Mouse (Mus musculus) liver, embryonic 13.5 days (tissue): ENCODE data around the gene Zfp978. TPM values are rescaled to one million over a fixed set of nuclear protein-coding genes. Genes with fewer than 3 reads are reported as not detected.
"Not testable (repeated sequence)": the region's sequence is repeated elsewhere in the genome, so short reads cannot be mapped to it uniquely, and the experiment has no call there.

ENCODE experiments used
- ATAC-seq: fragments of 200-750 bp; cut with Nextera tagmentation; 2 replicates; pipeline ENCODE4 v1.8.0; 2017; ENCODE audit warnings: low read depth, mild to moderate bottlenecking, moderate number of reproducible peaks, moderate library complexity
- DNase-seq: peaks from one replicate; pipeline ENCODE4 v3.0.0; 2022
- H3K27ac ChIP-seq: fragments of 300-500 bp; sonication (generic); 2 replicates; pipeline ENCODE4 v1.5.1; 2015; ENCODE audit warnings: moderate library complexity, mild to moderate bottlenecking, inconsistent platforms
- H3K27me3 ChIP-seq: fragments of 300-500 bp; sonication (generic); 2 replicates; pipeline ENCODE4 v1.6.1; 2015; ENCODE audit warnings: mild to moderate bottlenecking, inconsistent platforms
- H3K36me3 ChIP-seq: fragments of 300-500 bp; sonication (generic); 2 replicates; pipeline ENCODE4 v1.6.1; 2015; ENCODE audit warnings: mild to moderate bottlenecking, inconsistent platforms
- H3K4me1 ChIP-seq: fragments of 300-500 bp; sonication (generic); replicated peaks from 2 replicates; pipeline ENCODE4 v1.6.1; 2015; ENCODE audit warnings: inconsistent platforms
- H3K4me2 ChIP-seq: fragments of 300-500 bp; sonication (generic); 2 replicates; pipeline ENCODE4 v1.6.1; 2015; ENCODE audit warnings: inconsistent platforms, mild to moderate bottlenecking, moderate library complexity
- H3K4me3 ChIP-seq: fragments of 300-500 bp; sonication (generic); replicated peaks from 2 replicates; pipeline ENCODE4 v1.5.1; 2015; ENCODE audit warnings: mild to moderate bottlenecking, inconsistent platforms
- H3K9ac ChIP-seq: fragments of 300-500 bp; sonication (generic); 2 replicates; pipeline ENCODE4 v1.6.1; 2015; ENCODE audit warnings: mild to moderate bottlenecking, inconsistent platforms
- H3K9me3 ChIP-seq: fragments of 300-500 bp; sonication (generic); replicated peaks from 2 replicates; pipeline ENCODE4 v1.6.1; 2016; ENCODE audit warnings: inconsistent platforms
- WGBS: fragments of 180-500 bp; shearing (Covaris S2); methylation state at CpG from one replicate; pipeline ENCODE4 v1.1.7; 2015; ENCODE audit not compliant: insufficient replicate concordance; 5-methylcytosine and 5-hydroxymethylcytosine counted together
- polyA plus RNA-seq: library from polyadenylated mRNA; unstranded; fragments of >200 nt; fragmentation: Nextera tagmentation; extraction: Ambion mirVana; gene quantifications from 2 replicates; pipeline ENCODE4 v1.2.1, GENCODE M21; 2015

Gene Zfp978
- polyA plus RNA-seq: 0.16 and 0.38 TPM in 2 replicates

GRCm38 (mm10) chr4:147361003-147361402 lies at the start of gene Zfp978:
Zfp978 (plus strand) TSS chr4:147361303.
- not testable (repeated sequence) for H3K9me3 ChIP-seq, H3K4me1 ChIP-seq, H3K27ac ChIP-seq, ATAC-seq, H3K4me2 ChIP-seq, H3K27me3 ChIP-seq, DNase-seq, H3K9ac ChIP-seq, H3K4me3 ChIP-seq, H3K36me3 ChIP-seq
- no CpG with 5 or more reads among the region's 6 CpGs for WGBS

GRCm38 (mm10) chr4:147335036-147335690 lies 25.9 kb upstream of the Zfp978 start:
- ATAC-seq: 0 out of 2 replicates have a peak, but pooled peaks have one; percentile 53
- not testable (repeated sequence) for H3K36me3 ChIP-seq, H3K9ac ChIP-seq, H3K4me1 ChIP-seq, DNase-seq, H3K4me3 ChIP-seq, H3K4me2 ChIP-seq, H3K27ac ChIP-seq, H3K27me3 ChIP-seq
- 72% methylated on average over 2 of the region's 2 CpGs for WGBS
- peaks cover 38% of the 10 kb centered on the region for H3K9me3 ChIP-seq

DNA sequence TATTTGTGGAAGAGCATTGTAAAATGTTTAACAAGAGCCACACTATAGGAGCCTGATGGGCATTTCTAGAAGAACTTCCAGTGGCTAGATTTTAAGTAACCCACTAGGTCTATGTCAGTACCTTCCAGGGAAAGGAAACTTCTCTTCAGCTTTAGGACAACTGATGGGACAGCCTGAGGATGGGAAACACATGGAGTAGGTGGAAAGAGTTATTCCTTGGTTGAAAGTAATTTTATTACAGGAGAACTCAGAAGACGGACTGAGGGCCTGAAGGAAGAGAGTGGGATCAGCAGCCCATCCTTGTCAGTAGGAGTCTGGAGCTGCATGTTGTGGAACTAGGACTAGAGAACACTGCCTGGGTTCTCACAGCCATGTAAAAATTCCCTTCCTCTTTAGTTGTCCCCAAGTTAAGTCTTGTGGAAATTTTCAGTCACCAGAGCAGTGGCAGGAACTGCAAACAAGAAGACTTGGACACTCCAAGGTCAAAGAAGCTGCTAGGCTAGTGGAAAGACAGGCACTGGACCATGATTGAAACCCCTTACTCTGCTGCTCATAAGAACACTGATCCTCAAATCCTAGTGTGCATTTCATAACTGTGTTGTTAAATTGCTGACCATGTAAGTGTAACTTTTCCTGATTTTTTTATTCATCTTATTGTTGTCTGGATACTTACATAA lies 25.3 kb upstream of the Zfp978 start:
- WGBS: 10% methylated on average over 1 of the region's 1 CpGs
- H3K4me1 ChIP-seq, H3K27me3 ChIP-seq, DNase-seq, H3K9ac ChIP-seq, ATAC-seq, H3K27ac ChIP-seq, H3K4me3 ChIP-seq, H3K36me3 ChIP-seq, H3K4me2 ChIP-seq: not testable (repeated sequence)
- peaks cover 42% of the 10 kb centered on the region for H3K9me3 ChIP-seq

DNA sequence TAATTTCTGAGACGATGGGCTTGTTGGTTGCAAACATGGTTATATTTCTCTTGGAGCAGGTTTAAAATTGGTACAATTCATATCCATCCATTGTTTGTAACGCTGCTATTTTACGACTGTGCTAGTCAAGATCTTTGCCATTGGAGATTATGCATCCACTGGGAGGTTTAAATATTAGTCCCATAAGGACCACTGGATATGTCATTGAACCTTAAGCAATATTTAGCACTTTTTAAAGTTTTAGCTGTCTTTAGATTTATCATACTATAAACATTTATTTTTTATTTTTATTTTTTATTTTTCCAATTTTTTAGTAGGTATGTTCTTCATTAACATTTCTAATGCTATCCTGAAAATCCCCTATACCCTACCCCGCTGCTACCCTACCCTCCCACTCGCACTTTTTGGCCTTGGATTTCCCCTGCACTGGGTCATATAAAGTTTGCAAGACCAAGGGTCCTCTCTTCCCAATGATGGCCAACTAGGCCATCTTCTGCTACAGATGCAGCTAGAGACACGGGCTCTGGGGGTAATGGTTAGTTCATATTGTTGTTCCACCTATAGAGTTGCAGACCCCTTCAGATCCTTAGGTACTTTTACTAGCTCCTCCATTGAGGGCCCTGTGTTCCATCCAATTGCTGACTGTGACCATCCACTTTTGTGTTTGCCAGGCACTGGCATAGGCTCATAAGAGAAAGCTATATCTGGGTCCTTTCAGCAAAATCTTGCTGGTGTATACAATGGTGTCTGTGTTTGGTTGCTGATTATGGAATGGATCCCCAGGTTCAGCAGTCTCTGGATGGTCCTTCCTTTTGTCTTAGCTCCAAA lies 24.5 kb upstream of the Zfp978 start:
- H3K36me3 ChIP-seq, H3K4me3 ChIP-seq, H3K4me2 ChIP-seq, H3K9ac ChIP-seq, H3K27me3 ChIP-seq, H3K4me1 ChIP-seq, DNase-seq, H3K27ac ChIP-seq: not testable (repeated sequence)
- peaks cover 44% of the 10 kb centered on the region for H3K9me3 ChIP-seq
- 52% methylated on average over 6 of the region's 6 CpGs for WGBS
- 0 out of 2 replicates have a peak, but pooled peaks have one; percentile 54 for ATAC-seq

DNA sequence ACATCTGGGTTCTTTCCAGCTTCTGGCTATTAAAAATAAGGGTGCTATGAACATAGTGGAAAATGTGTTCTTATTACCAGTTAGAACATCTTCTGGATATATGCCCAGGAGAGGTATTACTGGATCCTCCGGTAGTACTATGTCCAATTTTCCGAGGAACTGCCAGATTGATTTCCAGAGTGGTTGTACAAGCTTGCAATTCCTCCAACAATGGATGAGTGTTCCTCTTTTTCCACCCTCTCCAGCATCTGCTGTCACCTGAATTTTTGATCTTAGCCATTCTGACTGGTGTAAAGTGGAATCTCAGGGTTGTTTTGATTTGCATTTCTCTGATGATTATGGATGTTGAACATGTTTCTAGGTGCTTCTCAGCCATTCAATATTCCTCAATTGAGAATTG lies 23.6 kb upstream of the Zfp978 start:
- H3K27ac ChIP-seq, DNase-seq, H3K36me3 ChIP-seq, H3K9ac ChIP-seq, H3K4me2 ChIP-seq, H3K27me3 ChIP-seq, H3K4me1 ChIP-seq, ATAC-seq, H3K4me3 ChIP-seq: not testable (repeated sequence)
- WGBS: 69% methylated on average over 2 of the region's 2 CpGs
- H3K9me3 ChIP-seq: peaks cover 45% of the 10 kb centered on the region

DNA sequence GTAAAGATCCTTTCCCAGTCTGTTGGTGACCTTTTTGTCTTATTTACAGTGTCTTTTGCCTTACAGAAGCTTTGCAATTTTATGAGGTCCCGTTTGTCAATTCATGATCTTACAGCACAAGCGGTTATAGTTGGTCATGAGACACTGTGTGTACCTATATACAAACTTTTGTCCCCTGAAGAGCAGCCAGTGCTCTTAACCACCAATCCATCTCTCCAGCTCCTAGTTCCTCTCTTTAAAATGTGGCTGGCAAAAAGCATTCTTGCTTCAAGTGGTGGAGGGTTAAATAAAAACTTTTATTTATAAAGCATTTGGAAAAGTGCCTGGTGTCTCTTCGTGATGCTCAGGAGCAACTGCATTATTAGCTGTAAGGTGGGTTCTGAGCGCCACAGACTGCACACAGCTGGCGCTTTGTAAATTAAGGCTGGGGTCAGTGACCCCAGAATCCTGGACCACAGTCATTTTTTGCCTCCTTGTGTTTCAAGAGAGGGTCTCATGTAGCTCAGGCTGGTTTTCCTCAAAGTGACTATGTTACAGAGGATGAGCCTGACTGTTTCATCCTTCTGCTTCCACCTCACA lies 23.0 kb upstream of the Zfp978 start:
- DNase-seq: no peak
- peak; percentile 49 for ATAC-seq
- no peak overlapping the region for H3K27ac ChIP-seq
- 50% methylated on average over 5 of the region's 5 CpGs for WGBS
- no peaks in the 10 kb centered on the region for H3K4me1 ChIP-seq
- H3K9ac ChIP-seq: no peak overlapping the region
- H3K9me3 ChIP-seq: peaks cover 51% of the 10 kb centered on the region
- no peak overlapping the region for H3K4me3 ChIP-seq
- H3K27me3 ChIP-seq: no peaks in the 10 kb centered on the region
- no peaks in the 10 kb centered on the region for H3K36me3 ChIP-seq
- H3K4me2 ChIP-seq: no peak overlapping the region

DNA sequence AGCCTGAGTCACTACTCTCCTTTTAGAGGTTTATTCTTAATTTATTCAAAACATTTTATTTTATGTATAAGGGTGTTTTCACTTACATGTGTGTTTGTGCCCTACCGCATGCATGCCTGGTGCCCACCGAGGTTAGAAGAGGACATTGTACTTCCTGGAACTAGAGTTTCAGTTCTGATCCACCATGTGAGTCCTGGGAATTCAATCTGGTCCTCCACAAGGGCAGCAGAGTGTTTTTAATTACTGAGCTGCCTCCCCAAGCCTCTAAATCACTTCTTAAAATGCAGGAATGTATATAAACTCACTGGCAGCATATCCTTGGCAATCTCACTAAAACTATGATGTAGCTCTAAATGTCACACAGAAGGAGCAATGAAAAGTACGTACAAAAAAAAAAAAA lies 22.4 kb upstream of the Zfp978 start:
- not testable (repeated sequence) for H3K4me3 ChIP-seq, H3K4me2 ChIP-seq, H3K4me1 ChIP-seq, H3K27me3 ChIP-seq, DNase-seq, H3K36me3 ChIP-seq, H3K27ac ChIP-seq, ATAC-seq, H3K9ac ChIP-seq
- WGBS: 60% methylated on average over 3 of the region's 3 CpGs
- peaks cover 56% of the 10 kb centered on the region for H3K9me3 ChIP-seq

DNA sequence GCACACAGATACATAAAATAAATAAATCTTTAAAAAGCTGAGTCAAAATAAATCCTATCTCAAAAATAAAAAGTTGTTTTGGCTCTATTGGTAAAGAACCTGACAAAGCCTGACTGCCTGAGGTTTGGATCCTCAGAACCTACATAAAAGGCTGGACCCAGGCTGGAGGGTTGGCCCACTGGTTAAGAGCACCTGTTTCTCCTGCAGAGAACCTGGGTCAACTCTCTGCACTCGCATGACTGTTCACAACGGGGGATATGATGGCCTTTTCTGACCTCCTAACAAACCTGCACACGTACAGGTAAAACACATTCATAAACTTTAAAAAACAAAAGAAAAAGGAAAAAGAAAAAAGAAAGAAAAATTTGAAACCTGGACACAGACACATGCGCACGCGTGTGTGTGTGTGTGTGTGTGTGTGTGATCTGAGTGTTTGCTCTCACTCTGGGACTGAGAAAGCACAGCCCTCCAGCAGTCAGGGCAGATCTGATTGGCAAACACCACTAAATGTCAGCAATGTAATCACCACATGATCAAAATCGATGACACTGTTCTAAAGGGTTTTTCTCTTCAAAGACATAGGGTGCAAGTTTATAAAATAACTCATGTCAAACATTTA lies 21.4 kb upstream of the Zfp978 start:
- DNase-seq: not testable (repeated sequence)

DNA sequence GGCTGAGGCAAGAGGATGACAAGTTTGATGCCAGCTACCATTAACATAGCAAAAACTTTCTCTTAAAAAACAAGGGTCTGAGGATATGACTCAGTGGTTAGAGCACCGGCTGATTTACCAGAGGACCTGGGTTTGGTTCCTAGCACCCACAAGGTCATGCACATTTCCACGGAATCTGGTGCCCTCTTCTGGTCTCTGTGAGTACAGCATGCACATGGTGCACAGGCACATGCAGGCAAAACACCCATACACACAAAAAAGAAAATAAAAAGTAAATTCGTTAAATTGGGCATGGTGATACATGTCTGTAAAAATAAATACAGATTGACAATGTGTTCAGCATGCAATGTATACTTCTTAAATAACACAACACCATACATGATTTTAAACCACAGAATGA lies 20.9 kb upstream of the Zfp978 start:
- H3K27ac ChIP-seq, H3K4me3 ChIP-seq, H3K36me3 ChIP-seq, H3K27me3 ChIP-seq, H3K9ac ChIP-seq, H3K4me2 ChIP-seq, H3K4me1 ChIP-seq, DNase-seq, ATAC-seq: not testable (repeated sequence)
- peaks cover 61% of the 10 kb centered on the region for H3K9me3 ChIP-seq
- WGBS: 47% methylated on average over 3 of the region's 3 CpGs

More for the DNA sequence above, 21.4 kb upstream of the Zfp978 start:
- peaks cover 58% of the 10 kb centered on the region for H3K9me3 ChIP-seq
- H3K4me1 ChIP-seq, H3K9ac ChIP-seq, H3K4me2 ChIP-seq, H3K4me3 ChIP-seq, ATAC-seq, H3K27me3 ChIP-seq, H3K27ac ChIP-seq, H3K36me3 ChIP-seq: not testable (repeated sequence)
- 52% methylated on average over 7 of the region's 7 CpGs for WGBS

DNA sequence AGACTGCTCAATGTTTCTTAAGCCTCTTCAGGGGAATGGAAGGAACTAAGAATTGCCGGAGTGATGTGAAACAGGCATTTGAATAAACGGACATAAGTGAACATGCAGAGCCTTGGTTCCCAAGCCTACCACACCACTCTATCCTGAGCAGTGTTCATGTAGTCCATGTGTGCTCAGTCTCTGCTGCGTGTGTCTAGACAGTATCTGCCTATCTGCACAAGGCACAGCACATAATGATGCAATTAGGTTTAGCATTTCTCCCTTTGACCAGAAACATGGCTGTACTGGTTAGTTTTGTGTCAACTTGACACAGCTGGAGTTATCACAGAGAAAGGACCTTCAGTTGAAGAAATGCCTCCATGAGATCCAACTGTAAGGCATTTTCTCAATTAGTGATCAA lies 20.2 kb upstream of the Zfp978 start:
- H3K36me3 ChIP-seq, H3K4me2 ChIP-seq, H3K4me3 ChIP-seq, H3K27me3 ChIP-seq, H3K4me1 ChIP-seq, DNase-seq, H3K9ac ChIP-seq, H3K27ac ChIP-seq, ATAC-seq: not testable (repeated sequence)
- peaks cover 57% of the 10 kb centered on the region for H3K9me3 ChIP-seq
- WGBS: 70% methylated on average over 3 of the region's 3 CpGs
